In the genomic region with DNA sequence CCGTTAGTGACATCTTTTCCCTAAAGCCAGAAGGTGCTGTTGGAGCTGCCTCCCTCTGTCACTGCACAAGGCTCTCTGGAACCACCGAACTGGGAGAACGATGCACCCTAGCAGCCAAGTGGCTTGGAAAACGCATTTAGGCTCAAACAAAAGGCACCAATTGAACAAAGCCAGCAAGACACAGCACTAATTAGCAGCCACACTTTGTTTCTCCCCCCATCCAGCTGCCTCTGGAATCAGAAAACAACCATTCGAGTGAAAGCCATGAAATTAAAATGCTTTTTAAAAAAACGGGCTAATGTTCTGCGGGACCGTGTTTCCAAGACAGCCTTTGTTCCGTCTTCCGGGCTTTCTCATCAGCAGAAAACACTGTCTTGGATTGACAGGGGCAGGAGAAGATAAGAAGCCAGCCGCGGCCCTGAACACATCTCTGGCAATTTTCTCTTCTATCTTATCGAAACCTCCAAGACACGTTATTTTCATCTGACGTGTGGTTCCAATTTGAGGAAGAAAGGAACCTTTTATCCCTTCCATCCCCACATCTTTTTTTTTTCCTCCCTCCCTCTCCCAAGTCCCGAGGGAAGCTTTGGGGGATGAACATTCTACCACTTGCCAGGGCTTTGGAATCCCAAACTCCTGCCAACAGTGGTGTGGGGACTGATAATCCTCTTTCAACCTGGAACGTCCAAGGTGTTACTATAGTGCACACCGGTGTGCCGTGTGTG, we compare ENCODE assay signal across 8 mouse cellular contexts. TPM values are rescaled to one million over a fixed set of nuclear protein-coding genes. Genes with fewer than 3 reads are reported as not detected.
DNase-seq lines count a peak whose midpoint lies in the region; ATAC-seq lines count a peak whose summit lies in the region.

No protein-coding gene starts in this region.

- H3K27ac ChIP-seq in heart, embryonic 13.5 days (replicated peaks): peak overlapping the region; percentile 41
- H3K27ac ChIP-seq in hindbrain, embryonic 16.5 days (ENCODE audit: low read depth, low read length): peak overlapping the region; percentile 57
- peak overlapping the region; percentile 84 for H3K27ac ChIP-seq in midbrain, embryonic 13.5 days

- H3K4me1 ChIP-seq in heart, embryonic 13.5 days: peaks cover 42% of the 10 kb centered on the region
- peaks cover 22% of the 10 kb centered on the region for H3K4me1 ChIP-seq in hindbrain, embryonic 16.5 days (ENCODE audit: control insufficient read depth, insufficient read depth, low read depth, low read length)
- peaks cover 40% of the 10 kb centered on the region for H3K4me1 ChIP-seq in midbrain, embryonic 13.5 days (replicated peaks)

- no peaks in the 10 kb centered on the region for H3K36me3 ChIP-seq in heart, embryonic 13.5 days
- H3K36me3 ChIP-seq in hindbrain, embryonic 16.5 days (ENCODE audit: control insufficient read depth, insufficient read depth, low read length): no peaks in the 10 kb centered on the region
- no peaks in the 10 kb centered on the region for H3K36me3 ChIP-seq in midbrain, embryonic 13.5 days

- intact Hi-C loops in heart, postnatal 10 days (cut with DNase I): loop anchor here (10.0 kb wide), 1 partner anchor 415 kb away; no protein-coding TSS in a partner anchor

- peak overlapping the region; percentile 58 for H3K9ac ChIP-seq in heart, embryonic 13.5 days
- H3K9ac ChIP-seq in hindbrain, embryonic 16.5 days (ENCODE audit: low read depth, low read length): peak overlapping the region; percentile 3; the same call in 1 of the 2 replicates
- H3K9ac ChIP-seq in midbrain, embryonic 13.5 days (replicated peaks): peak overlapping the region; percentile 8

- H3K4me3 ChIP-seq in heart, embryonic 13.5 days: peak overlapping the region; percentile 29
- H3K4me3 ChIP-seq in hindbrain, embryonic 16.5 days (ENCODE audit: low read length): no peak overlapping the region
- peak overlapping the region; percentile 8 for H3K4me3 ChIP-seq in midbrain, embryonic 13.5 days (replicated peaks)

- ATAC-seq in heart, embryonic 13.5 days (ENCODE audit: extremely low read depth, insufficient number of reproducible peaks, low FRiP score, low TSS enrichment): no peak
- no peak for ATAC-seq in hindbrain, embryonic 16.5 days
- peak; percentile 53 for ATAC-seq in midbrain, embryonic 13.5 days

- no peak for DNase-seq in heart, postnatal 10 days
- peak; percentile 42 for DNase-seq in embryo, embryonic 11 days
- no peak for DNase-seq in cerebellum, adult 9-11 months
- no peak for DNase-seq in left cerebral cortex, adult 11 months (ENCODE audit: low spot score)
- no peak for DNase-seq in thymus, postnatal 10 days (ENCODE audit: low spot score in 2 of 2)

- H3K4me2 ChIP-seq in heart, embryonic 13.5 days: peak overlapping the region; percentile 65
- H3K4me2 ChIP-seq in hindbrain, embryonic 16.5 days (ENCODE audit: low read length): peak overlapping the region; percentile 26
- H3K4me2 ChIP-seq in midbrain, embryonic 13.5 days (replicated peaks): peak overlapping the region; percentile 42

- H3K27me3 ChIP-seq in heart, embryonic 13.5 days (replicated peaks): no peaks in the 10 kb centered on the region
- no peaks in the 10 kb centered on the region for H3K27me3 ChIP-seq in hindbrain, embryonic 16.5 days (replicated peaks; ENCODE audit: control insufficient read depth, insufficient read depth, low read length)
- H3K27me3 ChIP-seq in midbrain, embryonic 13.5 days: 0 out of 2 replicates have a peak, but pooled peaks cover 6% of the 10 kb centered on the region

- no peaks in the 10 kb centered on the region for H3K9me3 ChIP-seq in heart, embryonic 13.5 days
- H3K9me3 ChIP-seq in hindbrain, embryonic 16.5 days (ENCODE audit: control insufficient read depth, low read length): no peaks in the 10 kb centered on the region
- no peaks in the 10 kb centered on the region for H3K9me3 ChIP-seq in midbrain, embryonic 13.5 days

- WGBS in heart, embryonic 13.5 days: 7% methylated on average over 19 of the region's 19 CpGs
- WGBS in hindbrain, embryonic 16.5 days: 5% methylated on average over 19 of the region's 19 CpGs
- WGBS in midbrain, embryonic 13.5 days: 2% methylated on average over 19 of the region's 19 CpGs

RNA-seq across cellular contexts. Expression of gene Sec14l1, which starts 54.8 kb away (rescaled TPM):
- 44.5 and 45.3 TPM in 2 replicates for polyA plus RNA-seq in heart, embryonic 13.5 days (2015; fragmentation: Nextera tagmentation; extraction: Ambion mirVana)
- 10 to 100 TPM; 79.2 to 91.1 TPM for total RNA-seq in heart, postnatal 10 days (2021)
- polyA plus RNA-seq in hindbrain, embryonic 16.5 days (2015; fragmentation: Nextera tagmentation; extraction: Ambion mirVana): 53.9 and 63.4 TPM in 2 replicates
- polyA plus RNA-seq in midbrain, embryonic 13.5 days (2015; fragmentation: Nextera tagmentation; extraction: Ambion mirVana): 62.4 and 67.0 TPM in 2 replicates

Comparison
In these comparisons a context has a peak if more than half of its experiments do, and no peak if none do; other contexts are left out.
1. H3K9ac ChIP-seq: peak in every context shown above with its lines; median percentile 58 in heart, embryonic 13.5 days; 8 in midbrain, embryonic 13.5 days; 3 in hindbrain, embryonic 16.5 days.